Mouse (Mus musculus) kidney, postnatal 36 days (tissue): ENCODE results near the gene Chchd6.

Source experiments
- DNase-seq, 2 experiments: peaks; one replicate each; pipeline ENCODE4 v3.0.0; 2021 to 2022; ENCODE audit warnings: mixed read lengths in 2 of 2

Gene Chchd6

DNA sequence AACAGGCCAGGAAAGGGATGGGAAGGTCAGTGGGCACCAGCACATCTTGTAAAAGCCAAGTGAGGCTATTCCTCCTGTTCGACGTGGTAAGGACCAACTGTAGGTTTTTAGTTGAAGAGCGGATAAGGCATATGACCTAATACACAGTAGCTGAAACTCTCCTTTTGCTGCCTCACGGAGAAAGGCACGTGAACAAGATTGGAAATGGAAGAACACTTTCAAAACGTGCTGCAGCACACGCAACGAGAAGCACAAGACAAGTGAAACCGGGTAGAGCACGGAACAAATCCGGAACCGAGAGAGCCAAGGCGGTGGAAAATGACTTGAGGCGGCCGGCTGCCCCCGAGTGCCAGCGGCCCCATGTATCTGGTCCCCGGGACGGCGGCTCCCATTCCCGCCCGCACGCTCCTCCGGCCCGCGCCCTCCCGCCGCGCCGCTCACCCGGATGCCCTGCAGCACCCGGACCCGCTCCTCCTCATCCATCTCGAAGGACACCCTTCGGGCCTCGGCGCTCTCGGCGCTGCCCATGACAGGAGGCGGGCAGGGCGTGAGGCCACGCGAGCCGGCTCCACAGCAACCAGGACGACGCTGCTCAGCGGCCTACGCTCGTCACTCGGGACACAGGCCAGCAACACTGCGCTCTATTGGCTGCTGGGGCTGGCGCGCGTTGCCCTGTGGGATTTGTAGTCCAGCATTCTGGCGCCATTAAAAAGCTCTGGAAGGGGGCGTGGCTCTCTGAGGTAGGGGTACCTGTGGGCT lies at the start of gene Chchd6:
Chchd6 (minus strand) TSS at position 635 of the 759 bp plus-strand sequence.
- peak; percentile 96 to 97 for DNase-seq

GRCm38 (mm10) chr6:89644271-89645075 lies 49.0 kb upstream of the Chchd6 start:
- DNase-seq, result peak; percentile 97 to 98

DNA sequence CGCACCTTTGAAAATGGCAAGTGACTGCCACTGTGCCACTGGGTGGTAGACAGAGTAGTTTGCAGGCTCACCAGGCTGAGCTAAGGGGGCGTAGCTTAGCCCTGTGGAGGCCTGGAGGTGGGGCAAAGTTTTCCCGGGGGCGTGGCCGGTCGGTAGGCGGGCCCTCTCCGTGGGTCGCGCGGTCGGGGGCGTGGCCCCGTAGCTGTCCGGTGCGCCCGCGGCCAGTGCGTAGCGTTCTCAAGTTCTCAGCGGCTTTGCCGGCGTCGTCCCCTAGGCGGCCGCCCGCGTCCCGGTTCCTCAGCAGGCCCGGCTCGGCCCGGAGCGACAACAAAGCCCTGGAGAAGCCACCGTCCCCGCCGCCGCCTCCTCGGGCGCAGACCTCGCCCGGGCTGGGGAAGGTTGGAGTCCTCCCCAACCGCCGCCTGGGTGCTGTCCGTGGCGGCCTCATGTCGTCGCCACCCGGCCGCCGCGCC lies 48.4 kb upstream of the Chchd6 start, which contains the start of gene Txnrd3:
Txnrd3 (plus strand) TSS at position 191 of the 473 bp plus-strand sequence.
- peak; percentile 96 to 99 for DNase-seq

DNA sequence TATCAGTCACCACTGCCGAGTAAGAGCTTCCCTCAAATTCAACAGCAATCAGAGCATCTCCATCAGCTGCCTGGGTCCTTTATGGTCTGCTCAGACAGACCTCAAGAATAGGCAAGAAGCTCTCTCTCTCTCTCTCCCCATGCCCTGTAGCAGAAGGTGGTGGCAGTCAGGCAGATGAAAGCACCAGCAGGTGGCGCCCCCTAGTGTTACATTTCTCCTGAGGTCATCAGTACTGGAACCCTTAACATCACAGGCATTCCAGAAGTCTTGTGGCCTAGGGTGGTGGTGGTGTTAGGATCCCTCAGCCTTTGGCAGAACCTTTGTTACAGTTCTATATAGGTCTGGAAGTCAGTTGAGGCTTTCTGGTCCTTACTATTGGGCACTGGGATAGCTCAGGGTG lies 43.6 kb upstream of the Chchd6 start:
- DNase-seq, result peak; percentile 51 to 84

GRCm38 (mm10) chr6:89637977-89638376 lies 42.5 kb upstream of the Chchd6 start:
- DNase-seq, result no peak

DNA sequence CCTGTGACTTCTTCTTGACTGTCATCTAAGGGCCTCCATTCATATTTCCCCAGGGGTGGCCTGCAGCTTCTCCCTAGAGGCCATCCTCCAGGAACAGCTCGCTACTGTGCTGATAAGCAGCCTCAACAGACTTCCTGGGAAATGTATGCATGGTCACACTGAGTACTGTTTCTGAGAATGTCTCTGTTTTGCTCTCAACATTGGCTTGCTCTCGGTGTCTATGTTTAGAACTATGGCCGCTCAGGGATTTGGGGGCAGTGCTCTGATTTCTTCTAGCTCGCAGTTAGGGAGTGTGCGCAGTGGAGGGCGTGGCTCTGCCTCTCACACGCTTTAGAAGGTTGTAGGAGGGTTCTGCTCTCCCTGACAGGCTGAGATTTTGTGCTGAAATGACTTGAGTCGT lies 38.9 kb upstream of the Chchd6 start:
- DNase-seq, result peak in 1 of 2 experiments; percentile 17

GRCm38 (mm10) chr6:89633115-89633514 lies 37.7 kb upstream of the Chchd6 start:
- peak; percentile 28 to 50 for DNase-seq

DNA sequence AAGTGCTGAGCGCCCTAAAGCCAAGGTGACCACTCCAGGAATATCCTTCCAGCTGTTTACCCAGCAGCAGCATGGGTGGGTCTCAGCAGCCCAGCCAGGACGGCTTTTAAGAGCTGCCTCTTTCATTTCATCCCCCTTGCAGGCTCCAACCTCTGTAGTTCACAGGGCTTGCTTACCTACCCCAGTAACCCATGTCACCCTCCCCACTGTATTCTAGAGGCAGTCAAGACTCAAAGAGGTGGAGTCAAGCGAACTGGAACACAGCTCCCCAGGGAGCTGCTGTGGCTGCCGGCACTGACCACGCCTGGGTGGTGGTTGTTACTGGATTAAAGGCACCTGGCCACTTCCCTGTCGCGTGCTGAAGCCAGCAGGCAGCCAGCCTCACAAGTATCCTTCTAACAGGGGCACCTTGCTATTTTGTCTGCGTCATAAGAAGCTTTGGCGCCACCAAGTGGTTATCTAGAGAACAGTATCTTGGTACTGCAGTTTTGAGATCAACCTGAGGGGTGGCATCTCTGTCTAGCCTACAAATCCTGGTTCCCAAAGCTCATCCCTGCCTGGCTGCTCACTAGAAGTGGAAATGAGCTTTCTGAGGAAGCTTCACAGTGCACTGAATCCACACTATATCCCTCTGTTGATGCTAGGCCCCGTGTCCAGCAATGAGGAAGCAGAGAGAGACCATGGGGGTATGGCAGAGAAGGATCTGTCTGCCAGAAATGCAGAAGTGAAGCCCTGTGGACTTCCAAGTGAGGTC lies 36.5 kb upstream of the Chchd6 start:
- DNase-seq, result peak; percentile 89 to 90

- no peak for DNase-seq
Measured at GRCm38 (mm10) chr6:89628045-89628785, 32.8 kb upstream of the Chchd6 start.

DNA sequence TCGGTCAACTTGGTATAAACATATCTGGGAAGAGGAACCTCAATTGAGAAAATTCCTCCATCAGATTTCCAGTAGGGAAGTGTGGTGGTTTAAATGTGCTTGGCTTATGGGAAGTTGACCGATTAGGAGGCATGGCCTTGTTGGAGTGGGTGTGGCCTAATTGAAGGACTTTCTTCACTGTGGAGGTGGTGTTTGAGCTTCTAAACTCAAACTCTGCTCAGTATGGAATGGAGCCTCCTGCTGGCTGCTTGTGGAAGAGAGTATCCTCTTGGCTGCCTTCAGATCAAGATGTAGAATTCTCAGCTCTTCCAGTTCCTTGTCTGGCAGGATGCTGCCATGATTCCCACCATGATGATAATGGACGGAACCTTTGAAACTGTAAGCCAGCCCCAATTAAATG lies 27.2 kb upstream of the Chchd6 start:
- peak in 1 of 2 experiments; percentile 27 for DNase-seq

DNA sequence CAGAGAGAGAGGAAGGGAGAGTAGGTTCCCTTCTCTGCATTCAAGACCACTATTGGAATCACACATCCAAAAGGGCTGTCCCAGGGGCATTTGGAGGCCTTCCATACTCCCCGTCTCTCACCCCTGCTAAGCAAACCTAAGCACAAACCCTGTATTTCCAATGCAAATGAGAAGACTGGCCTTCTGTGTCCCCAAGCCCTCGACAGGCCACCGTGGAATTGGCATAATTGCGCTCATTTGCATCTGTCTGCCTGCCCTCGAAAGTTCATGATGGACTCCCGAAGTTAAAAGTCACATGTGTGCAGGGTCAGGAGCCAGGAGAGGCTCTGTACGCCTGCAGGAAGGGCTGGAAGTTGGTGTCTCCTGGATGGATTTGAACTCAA lies 19.9 kb upstream of the Chchd6 start:
- DNase-seq, result peak; percentile 31 to 46

GRCm38 (mm10) chr6:89614596-89615372 lies 19.3 kb upstream of the Chchd6 start:
- DNase-seq, result peak; percentile 81 to 88

- DNase-seq, result no peak
Measured at GRCm38 (mm10) chr6:89614107-89614471, 18.6 kb upstream of the Chchd6 start.

GRCm38 (mm10) chr6:89613336-89614106 lies 18.1 kb upstream of the Chchd6 start:
- no peak for DNase-seq

DNA sequence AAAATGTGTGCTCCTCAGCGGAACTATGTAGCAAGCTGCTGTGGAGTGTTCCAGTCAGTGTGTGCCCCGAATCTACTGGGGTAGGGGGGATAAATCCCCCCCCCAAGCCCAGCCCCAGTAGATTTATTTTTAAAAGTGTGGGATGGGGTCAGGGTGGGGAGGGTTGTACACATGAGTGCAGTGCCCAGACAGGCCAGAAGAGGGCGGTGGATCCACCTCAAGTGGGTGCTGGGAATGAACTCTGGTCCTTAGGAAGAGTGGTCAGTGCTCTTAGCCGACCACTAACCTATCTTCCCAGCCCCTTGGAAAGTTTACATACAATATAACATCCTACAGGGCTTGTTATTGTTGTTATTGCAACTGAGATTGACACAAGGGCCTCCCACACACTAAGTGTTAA lies 12.5 kb upstream of the Chchd6 start:
- DNase-seq, result peak in 1 of 2 experiments; percentile 69

- DNase-seq, result no peak
Measured at GRCm38 (mm10) chr6:89606096-89606495, 10.6 kb upstream of the Chchd6 start.

DNA sequence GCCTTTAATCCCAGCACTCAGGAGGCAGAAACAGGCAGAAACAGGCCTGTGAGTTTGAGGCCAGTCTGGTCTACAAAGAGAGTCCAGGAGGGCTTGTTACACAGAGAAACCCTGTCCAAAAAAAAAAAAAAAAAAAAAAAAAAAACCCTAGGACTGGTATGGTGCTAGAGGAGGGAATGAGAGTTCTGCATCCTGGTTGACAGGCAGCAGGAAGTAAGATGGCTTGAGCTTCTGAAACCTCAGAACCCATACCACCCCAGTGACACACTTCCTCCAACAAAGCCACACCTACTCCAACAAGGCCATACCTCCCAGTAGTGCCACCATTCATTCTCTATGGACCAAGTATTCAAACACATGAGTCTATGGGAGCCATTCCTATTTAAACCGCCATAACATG lies 1.1 kb upstream of the Chchd6 start:
- DNase-seq, result no peak

DNA sequence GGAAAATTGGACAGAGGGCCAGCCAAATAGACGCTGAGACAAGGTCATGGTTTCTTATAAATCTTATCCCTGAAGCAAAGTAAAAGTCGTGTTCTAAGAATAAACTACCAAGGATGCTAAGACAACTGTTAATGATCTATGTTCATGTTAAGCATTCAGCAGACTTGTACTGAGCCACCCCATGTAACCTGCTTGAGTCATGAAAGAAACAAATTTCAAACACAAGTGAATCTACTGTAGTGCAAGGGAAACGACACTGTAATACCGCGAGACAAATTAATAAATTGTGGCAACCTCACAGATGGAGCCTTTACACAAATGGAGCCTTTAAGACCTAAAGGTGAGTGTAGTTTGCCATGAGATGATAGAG lies 310 bp upstream of the Chchd6 start:
- no peak for DNase-seq

DNA sequence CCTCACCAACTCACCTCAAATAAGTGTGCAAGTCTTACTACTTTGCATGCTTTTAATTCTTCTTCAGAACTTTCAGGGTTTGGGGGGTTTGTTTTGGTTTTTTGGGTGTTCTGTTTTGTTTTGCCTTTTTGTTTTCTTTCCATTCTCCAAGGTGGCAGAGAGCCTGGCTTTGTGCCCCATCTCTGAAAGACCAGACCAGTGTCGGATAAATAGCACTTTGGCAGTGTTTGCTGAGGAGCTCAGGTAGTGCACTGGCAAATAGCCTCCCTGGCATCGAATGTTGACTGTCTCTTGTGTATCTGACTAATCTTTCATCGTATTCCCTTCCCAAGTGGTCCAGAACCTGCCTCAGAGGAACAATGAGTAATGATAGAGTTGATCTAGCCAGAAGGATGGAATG lies 3.4 kb downstream of the Chchd6 start:
- no peak for DNase-seq

- no peak for DNase-seq
Measured at GRCm38 (mm10) chr6:89591531-89591930, 3.9 kb downstream of the Chchd6 start.

- no peak for DNase-seq
Measured at GRCm38 (mm10) chr6:89585696-89586095, 9.8 kb downstream of the Chchd6 start.
